Mouse (Mus musculus): ENCODE results near the gene Pou3f3.

Pou3f3 gene

GRCm38 (mm10) chr1:42695578-42695915, at the start of gene Pou3f3:
Gene Pou3f3 (plus strand): TSS chr1:42695768.
- no peak for DNase-seq (ENCODE audit: low read depth in 1 of 2, low spot score in 2 of 2)

GRCm38 (mm10) chr1:42648366-42648935, 47.1 kb upstream of the Pou3f3 start:
- DNase-seq (ENCODE audit: low read depth in 1 of 2, low spot score in 2 of 2): no peak

- DNase-seq (ENCODE audit: low read depth in 1 of 2, low spot score in 2 of 2): no peak
These were observed 44.1 kb upstream of the Pou3f3 start for GRCm38 (mm10) chr1:42651461-42651860.

GRCm38 (mm10) chr1:42667546-42667945, 28.0 kb upstream of the Pou3f3 start:
- DNase-seq (ENCODE audit: low read depth in 1 of 2, low spot score in 2 of 2): no peak

- DNase-seq (ENCODE audit: low read depth in 1 of 2, low spot score in 2 of 2): no peak
These were observed 14.9 kb upstream of the Pou3f3 start for GRCm38 (mm10) chr1:42680673-42681072.

GRCm38 (mm10) chr1:42681762-42682161, 13.8 kb upstream of the Pou3f3 start:
- no peak for DNase-seq (ENCODE audit: low read depth in 1 of 2, low spot score in 2 of 2)

GRCm38 (mm10) chr1:42683861-42684260, 11.7 kb upstream of the Pou3f3 start:
- DNase-seq (ENCODE audit: low read depth in 1 of 2, low spot score in 2 of 2): no peak

- no peak for DNase-seq (ENCODE audit: low read depth in 1 of 2, low spot score in 2 of 2)
These were observed 11.2 kb upstream of the Pou3f3 start for GRCm38 (mm10) chr1:42684345-42684744.

- DNase-seq (ENCODE audit: low read depth in 1 of 2, low spot score in 2 of 2): no peak
These were observed 10.8 kb upstream of the Pou3f3 start for GRCm38 (mm10) chr1:42684783-42685182.

- DNase-seq (ENCODE audit: low read depth in 1 of 2, low spot score in 2 of 2): no peak
These were observed 10.1 kb upstream of the Pou3f3 start for GRCm38 (mm10) chr1:42685321-42685960.

- no peak for DNase-seq (ENCODE audit: low read depth in 1 of 2, low spot score in 2 of 2)
These were observed 9.1 kb upstream of the Pou3f3 start for GRCm38 (mm10) chr1:42686194-42687131.

- DNase-seq (ENCODE audit: low read depth in 1 of 2, low spot score in 2 of 2): no peak
These were observed 8.3 kb upstream of the Pou3f3 start for GRCm38 (mm10) chr1:42687271-42687670.

- DNase-seq (ENCODE audit: low read depth in 1 of 2, low spot score in 2 of 2): no peak
These were observed 7.6 kb upstream of the Pou3f3 start for GRCm38 (mm10) chr1:42687756-42688540.

- no peak for DNase-seq (ENCODE audit: low read depth in 1 of 2, low spot score in 2 of 2)
These were observed 6.9 kb upstream of the Pou3f3 start for GRCm38 (mm10) chr1:42688541-42689125.

- no peak for DNase-seq (ENCODE audit: low read depth in 1 of 2, low spot score in 2 of 2)
These were observed 5.5 kb upstream of the Pou3f3 start for GRCm38 (mm10) chr1:42690024-42690575.

GRCm38 (mm10) chr1:42691202-42692170, 4.1 kb upstream of the Pou3f3 start:
- DNase-seq (ENCODE audit: low read depth in 1 of 2, low spot score in 2 of 2): no peak

- DNase-seq (ENCODE audit: low read depth in 1 of 2, low spot score in 2 of 2): no peak
These were observed 3.3 kb upstream of the Pou3f3 start for GRCm38 (mm10) chr1:42692221-42692620.

GRCm38 (mm10) chr1:42693101-42693715, 2.4 kb upstream of the Pou3f3 start:
- no peak for DNase-seq (ENCODE audit: low read depth in 1 of 2, low spot score in 2 of 2)

GRCm38 (mm10) chr1:42693852-42694251, 1.7 kb upstream of the Pou3f3 start:
- DNase-seq (ENCODE audit: low read depth in 1 of 2, low spot score in 2 of 2): no peak
